Mouse (Mus musculus) kidney, embryonic 14.5 days (tissue): ENCODE measurements around the gene Lig3. TPM values are rescaled to one million over a fixed set of nuclear protein-coding genes. Genes with fewer than 3 reads are reported as not detected.

Experiments
- ATAC-seq: fragments of 200-750 bp; cut with Nextera tagmentation; 2 replicates; pipeline ENCODE4 v1.8.0; 2017; ENCODE audit warnings: moderate number of reproducible peaks, mild to moderate bottlenecking, moderate TSS enrichment, moderate library complexity; ENCODE audit not compliant: low FRiP score, low TSS enrichment
- H3K27ac ChIP-seq: fragments of 300-500 bp; sonication (generic); 2 replicates; pipeline ENCODE4 v1.5.1; 2014; ENCODE audit warnings: low read depth, mild to moderate bottlenecking, low read length, moderate library complexity, mixed read lengths
- H3K27me3 ChIP-seq: fragments of 300-500 bp; sonication (generic); 2 replicates; pipeline ENCODE4 v1.6.1; 2014; ENCODE audit warnings: mild to moderate bottlenecking, low read length; ENCODE audit not compliant: control insufficient read depth, insufficient read depth
- H3K36me3 ChIP-seq: fragments of 300-500 bp; sonication (generic); 2 replicates; pipeline ENCODE4 v1.6.1; 2014; ENCODE audit warnings: low read length, mixed read lengths; ENCODE audit not compliant: control insufficient read depth, insufficient read depth
- H3K4me1 ChIP-seq: fragments of 300-500 bp; sonication (generic); 2 replicates; pipeline ENCODE4 v1.6.1; 2014; ENCODE audit warnings: low read length, mixed read lengths; ENCODE audit not compliant: control insufficient read depth, insufficient read depth
- H3K4me2 ChIP-seq: fragments of 300-500 bp; sonication (generic); replicated peaks from 2 replicates; pipeline ENCODE4 v1.6.1; 2014; ENCODE audit warnings: low read depth, mild to moderate bottlenecking, low read length
- H3K4me3 ChIP-seq: fragments of 300-500 bp; sonication (generic); 2 replicates; pipeline ENCODE4 v1.5.1; 2014; ENCODE audit warnings: mild to moderate bottlenecking, low read length
- H3K9ac ChIP-seq: fragments of 300-500 bp; sonication (generic); 2 replicates; pipeline ENCODE4 v1.6.1; 2014; ENCODE audit warnings: low read depth, mild to moderate bottlenecking, low read length, moderate library complexity
- H3K9me3 ChIP-seq: fragments of 300-500 bp; sonication (generic); 2 replicates; pipeline ENCODE4 v1.6.1; 2016; ENCODE audit warnings: low read length; ENCODE audit not compliant: control insufficient read depth
- WGBS: fragments of 180-500 bp; shearing (Covaris S2); extraction: QIAGEN DNeasy Blood & Tissue Kit; methylation state at CpG from one replicate; pipeline ENCODE4 v1.1.7; 2014; 5-methylcytosine and 5-hydroxymethylcytosine counted together
- polyA plus RNA-seq: library from polyadenylated mRNA; unstranded; fragments of >200 nt; fragmentation: Nextera tagmentation; extraction: Ambion mirVana; gene quantifications from 2 replicates; pipeline ENCODE4 v1.2.1, GENCODE M21; 2014

Lig3 gene
- polyA plus RNA-seq, 1 experiment from 2014 or later, result 40.4 TPM

DNA sequence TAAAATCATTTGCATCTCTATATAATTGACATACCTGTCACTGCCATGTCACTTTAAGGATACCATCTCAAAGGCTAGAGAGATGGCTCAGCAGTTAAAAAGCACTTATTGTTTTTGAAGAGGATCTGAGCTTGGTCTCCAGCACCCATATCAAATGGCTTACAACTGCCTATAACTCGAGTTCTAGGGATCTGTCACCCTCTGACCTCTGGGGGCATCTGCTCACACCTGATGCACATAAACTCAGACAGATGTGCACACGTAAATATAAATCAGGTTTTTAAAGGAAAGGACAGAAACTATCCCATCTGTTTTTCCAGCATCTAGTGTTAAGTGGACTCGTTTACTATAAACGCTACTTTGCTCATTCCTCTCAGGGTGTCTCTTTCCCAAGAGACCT is 17.6 kb upstream of the Lig3 start:
- 9% methylated on average over 4 of the region's 4 CpGs for WGBS
- no peak for ATAC-seq

DNA sequence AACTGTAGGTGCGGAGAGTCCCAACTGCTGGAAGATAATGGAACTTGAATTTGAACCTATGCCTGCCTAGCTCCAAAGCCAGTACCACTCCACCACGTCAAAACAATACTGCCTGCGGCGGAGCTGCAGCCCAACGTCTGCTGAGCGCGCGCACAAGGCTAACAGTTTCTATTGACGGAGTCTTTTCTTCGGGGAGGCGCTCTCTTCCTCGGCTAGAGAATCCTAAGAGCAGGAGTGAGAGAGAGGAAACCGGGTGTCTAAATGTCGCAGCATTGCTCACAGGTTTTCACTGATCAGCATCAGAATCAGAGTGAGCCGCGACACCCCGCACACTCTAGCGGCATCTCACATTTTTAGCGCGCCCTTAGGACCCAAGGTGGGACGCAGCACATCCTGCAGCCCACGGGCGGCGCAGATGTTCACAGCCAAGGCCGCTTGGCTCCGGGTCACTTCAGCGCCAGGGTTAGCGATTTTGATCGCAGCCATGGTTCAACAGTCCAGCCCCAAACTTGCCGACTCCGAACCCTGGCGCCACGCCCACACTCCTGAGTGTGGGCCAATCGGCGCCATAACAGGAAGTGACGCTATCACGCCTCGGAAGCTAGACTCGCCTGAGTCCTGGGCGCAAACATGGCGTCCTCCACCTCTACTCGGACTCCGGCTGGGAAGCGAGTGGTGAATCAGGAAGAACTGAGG is 17.0 kb upstream of the Lig3 start, which contains the start of the genes Cct6b and Zfp830:
Cct6b (minus strand) TSS at position 580 of the 696 bp plus-strand sequence.
Zfp830 (plus strand) TSS at position 604 of the 696 bp plus-strand sequence.
- under 1% methylated on average over 44 of the region's 44 CpGs for WGBS
- H3K27me3 ChIP-seq, result no peaks in the 10 kb centered on the region
- peak within 1 kb of the TSS; percentile 99 for H3K4me3 ChIP-seq
- H3K27ac ChIP-seq, result peak within 1 kb of the TSS; percentile 97
- H3K4me1 ChIP-seq, result peaks cover 15% of the 10 kb centered on the region
- peaks cover 8% of the 10 kb centered on the region; the same call in 1 of the 2 replicates for H3K36me3 ChIP-seq
- H3K9ac ChIP-seq, result peak within 1 kb of the TSS; percentile 89
- peak within 1 kb of the TSS; percentile 89 for H3K4me2 ChIP-seq
- H3K9me3 ChIP-seq, result peaks cover 5% of the 10 kb centered on the region; the same call in 1 of the 2 replicates
- peak; percentile 99 for ATAC-seq

More for the DNA sequence above, 17.6 kb upstream of the Lig3 start:
- Histone ChIP-seq H3K4me2 (peak overlapping the region; percentile 69), H3K9ac (peak overlapping the region; percentile 89), H3K27ac (peak overlapping the region; percentile 97), H3K27me3 (no peaks in the 10 kb centered on the region), H3K36me3 (peaks cover 3% of the 10 kb centered on the region; the same call in 1 of the 2 replicates), H3K4me3 (peak overlapping the region; percentile 99), H3K9me3 (peaks cover 5% of the 10 kb centered on the region; the same call in 1 of the 2 replicates), H3K4me1 (peaks cover 15% of the 10 kb centered on the region)

DNA sequence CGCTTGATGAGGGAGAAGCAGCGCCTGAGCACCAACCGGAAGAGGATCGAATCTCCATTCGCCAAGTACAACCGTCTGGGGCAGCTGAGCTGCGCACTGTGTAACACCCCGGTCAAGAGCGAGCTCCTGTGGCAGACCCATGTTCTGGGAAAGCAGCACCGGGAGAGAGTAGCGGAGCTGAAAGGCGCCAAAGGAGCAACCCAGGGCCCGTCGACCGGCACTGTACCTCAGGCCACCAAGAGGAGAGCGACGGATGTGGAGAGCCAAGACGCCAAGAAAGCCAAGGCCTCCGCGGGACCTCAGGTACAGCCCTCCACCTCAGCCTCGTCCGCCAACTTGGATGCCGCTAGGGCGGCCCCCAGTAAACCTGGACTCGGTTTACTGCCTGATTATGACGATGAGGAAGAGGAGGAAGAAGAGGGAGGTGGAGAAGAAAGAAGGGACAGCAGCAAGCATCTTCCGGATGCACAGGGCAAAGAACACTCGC is 16.4 kb upstream of the Lig3 start:
- peak overlapping the region; percentile 89 for H3K9ac ChIP-seq
- H3K27ac ChIP-seq, result peak overlapping the region; percentile 97
- H3K4me2 ChIP-seq, result peak overlapping the region; percentile 89
- H3K27me3 ChIP-seq, result no peaks in the 10 kb centered on the region
- WGBS, result 1% methylated on average over 28 of the region's 28 CpGs
- H3K9me3 ChIP-seq, result peaks cover 5% of the 10 kb centered on the region; the same call in 1 of the 2 replicates
- peaks cover 13% of the 10 kb centered on the region; the same call in 1 of the 2 replicates for H3K36me3 ChIP-seq
- H3K4me3 ChIP-seq, result peak overlapping the region; percentile 99
- peaks cover 15% of the 10 kb centered on the region for H3K4me1 ChIP-seq
- peak; percentile 68; the same call in 1 of the 2 replicates for ATAC-seq

DNA sequence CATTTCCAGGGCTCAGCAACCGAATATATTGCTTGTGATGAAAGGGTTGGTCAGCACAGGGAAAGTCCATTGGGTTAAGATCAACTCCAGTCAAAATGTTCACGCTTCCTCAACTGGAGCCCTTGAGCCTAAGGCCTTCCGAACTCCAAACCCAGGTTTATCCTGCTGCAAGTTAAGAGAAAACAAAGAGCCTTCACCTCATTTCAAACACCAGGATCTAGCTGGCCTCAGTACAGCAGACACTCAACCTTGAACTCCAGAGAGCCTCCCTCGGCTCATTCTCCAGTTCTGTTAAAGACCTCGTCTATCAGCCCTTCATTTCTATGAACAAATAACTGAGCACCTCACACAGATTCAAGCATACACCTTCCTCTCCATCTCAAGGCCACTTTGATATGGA is 774 bp upstream of the Lig3 start:
- Histone ChIP-seq H3K9ac (peak overlapping the region; percentile 96), H3K27me3 (no peaks in the 10 kb centered on the region), H3K27ac (no peak overlapping the region), H3K4me1 (peaks cover 8% of the 10 kb centered on the region; the same call in 1 of the 2 replicates), H3K36me3 (peaks cover 20% of the 10 kb centered on the region; the same call in 1 of the 2 replicates), H3K4me3 (peak overlapping the region; percentile 82), H3K4me2 (peak overlapping the region; percentile 73), H3K9me3 (no peaks in the 10 kb centered on the region)
- no peak for ATAC-seq
- WGBS, result 49% methylated on average over 5 of the region's 5 CpGs

DNA sequence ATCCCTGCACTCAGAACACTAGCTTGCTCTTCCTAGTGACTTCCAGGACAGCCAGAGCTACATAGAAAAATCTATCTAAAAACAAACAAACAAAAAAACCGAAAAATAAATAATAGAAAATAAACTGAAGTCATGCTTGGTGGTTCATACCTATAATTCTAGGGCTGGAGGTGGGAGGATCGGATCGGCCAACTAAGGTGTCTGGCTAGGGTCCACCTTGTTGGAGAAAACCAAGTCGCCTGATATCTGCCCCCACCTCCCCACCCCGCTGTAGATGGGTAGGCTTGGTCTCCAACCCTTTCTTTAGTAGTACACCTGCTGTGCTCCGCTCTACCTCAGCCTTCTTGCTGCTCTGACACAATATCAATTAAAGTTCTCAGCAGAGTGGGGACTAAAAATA is 1.3 kb downstream of the Lig3 start:
- peaks cover 8% of the 10 kb centered on the region; the same call in 1 of the 2 replicates for H3K4me1 ChIP-seq
- peaks cover 39% of the 10 kb centered on the region; the same call in 1 of the 2 replicates for H3K36me3 ChIP-seq
- peak overlapping the region; percentile 53 for H3K4me2 ChIP-seq
- H3K27me3 ChIP-seq, result no peaks in the 10 kb centered on the region
- peak overlapping the region; percentile 96 for H3K9ac ChIP-seq
- H3K9me3 ChIP-seq, result no peaks in the 10 kb centered on the region
- 44% methylated on average over 6 of the region's 6 CpGs for WGBS
- peak overlapping the region; percentile 82 for H3K4me3 ChIP-seq
- no peak for ATAC-seq
- no peak overlapping the region for H3K27ac ChIP-seq

DNA sequence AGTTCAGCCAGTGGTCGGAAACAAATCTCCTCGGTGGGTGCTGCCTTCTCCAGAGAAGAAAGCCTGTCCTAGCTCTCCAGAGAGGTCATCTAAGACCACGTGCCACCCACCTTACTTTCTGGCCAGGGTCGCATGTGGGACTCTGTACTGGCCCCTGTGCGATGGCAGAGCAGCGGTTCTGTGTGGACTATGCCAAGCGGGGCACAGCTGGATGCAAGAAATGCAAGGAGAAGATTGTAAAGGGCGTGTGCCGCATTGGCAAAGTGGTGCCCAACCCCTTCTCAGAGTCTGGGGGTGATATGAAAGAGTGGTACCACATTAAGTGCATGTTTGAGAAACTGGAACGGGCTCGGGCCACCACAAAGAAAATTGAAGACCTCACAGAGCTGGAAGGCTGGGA is 2.5 kb downstream of the Lig3 start:
- no peak overlapping the region for H3K9ac ChIP-seq
- ATAC-seq, result no peak
- peaks cover 8% of the 10 kb centered on the region; the same call in 1 of the 2 replicates for H3K4me1 ChIP-seq
- 94% methylated on average over 11 of the region's 11 CpGs for WGBS
- no peaks in the 10 kb centered on the region for H3K27me3 ChIP-seq
- H3K4me3 ChIP-seq, result no peak overlapping the region
- peaks cover 50% of the 10 kb centered on the region for H3K36me3 ChIP-seq
- H3K27ac ChIP-seq, result no peak overlapping the region
- no peaks in the 10 kb centered on the region for H3K9me3 ChIP-seq
- no peak overlapping the region for H3K4me2 ChIP-seq

DNA sequence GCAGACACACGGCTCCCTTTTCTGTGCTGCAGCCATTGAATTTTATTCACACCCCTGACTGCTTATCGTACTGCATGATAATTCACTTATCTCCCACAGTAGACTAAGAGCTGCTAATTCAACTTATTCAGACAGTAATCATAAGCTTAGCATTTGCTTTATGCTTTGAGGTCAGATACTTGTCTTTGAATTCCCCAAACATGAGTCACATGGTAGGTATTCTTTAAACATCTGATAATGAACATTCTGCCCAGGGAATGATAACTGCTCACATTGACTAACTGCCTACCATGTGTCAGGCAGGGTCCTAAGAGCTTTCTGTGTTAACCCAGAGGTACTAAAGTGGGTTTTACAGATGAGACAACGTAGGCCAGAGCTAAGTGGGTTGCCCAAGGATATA is 25.7 kb downstream of the Lig3 start:
- no peaks in the 10 kb centered on the region for H3K4me1 ChIP-seq
- H3K9me3 ChIP-seq, result no peaks in the 10 kb centered on the region
- no peak overlapping the region for H3K9ac ChIP-seq
- H3K4me3 ChIP-seq, result no peak overlapping the region
- H3K27me3 ChIP-seq, result no peaks in the 10 kb centered on the region
- 88% methylated on average over 3 of the region's 3 CpGs for WGBS
- H3K36me3 ChIP-seq, result peaks cover 29% of the 10 kb centered on the region
- no peak overlapping the region for H3K4me2 ChIP-seq
- ATAC-seq, result no peak
- H3K27ac ChIP-seq, result no peak overlapping the region

DNA sequence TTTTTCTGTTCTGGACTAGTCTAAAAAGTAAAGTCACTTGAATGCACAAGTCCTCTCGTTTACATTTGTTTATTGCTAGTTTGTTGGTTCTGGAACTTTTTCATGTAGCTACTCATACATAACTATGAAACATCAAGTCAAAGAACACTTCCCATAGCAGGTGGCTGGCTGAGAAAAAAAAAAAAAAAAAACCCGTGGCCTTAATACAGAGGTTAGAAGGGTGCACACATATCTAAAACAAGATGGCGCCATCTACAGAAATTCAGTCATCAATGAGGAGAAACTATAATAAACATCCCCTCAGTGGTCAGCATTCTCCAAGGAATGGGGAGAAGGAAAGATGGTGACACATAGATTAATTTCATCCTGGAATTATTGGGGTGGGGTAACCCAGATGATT is 26.5 kb downstream of the Lig3 start:
- Histone ChIP-seq H3K27ac (no peak overlapping the region), H3K4me2 (no peak overlapping the region), H3K27me3 (no peaks in the 10 kb centered on the region), H3K9ac (no peak overlapping the region), H3K36me3 (peaks cover 22% of the 10 kb centered on the region), H3K9me3 (no peaks in the 10 kb centered on the region), H3K4me1 (peaks cover under 1% of the 10 kb centered on the region; the same call in 1 of the 2 replicates), H3K4me3 (no peak overlapping the region)
- WGBS, result 83% methylated on average over 3 of the region's 3 CpGs
- ATAC-seq, result no peak

DNA sequence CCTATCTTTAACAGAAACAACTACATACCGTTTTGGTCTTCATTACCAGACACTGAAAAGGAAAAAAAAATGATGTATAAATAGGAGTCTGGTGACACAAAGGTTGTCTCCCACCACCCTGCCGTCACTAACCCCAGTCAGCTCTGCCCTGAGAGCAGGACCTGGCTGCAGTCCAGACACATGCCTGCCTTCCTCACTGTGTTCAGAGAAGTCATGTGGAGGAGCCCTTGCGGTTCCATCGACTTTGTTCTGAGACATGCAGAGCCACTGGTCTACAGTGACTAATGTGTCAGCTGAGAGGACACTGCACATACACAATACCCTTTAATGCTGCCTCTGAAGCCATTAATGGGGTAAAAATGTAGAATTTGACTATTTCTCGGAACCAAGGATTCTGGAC is 27.6 kb downstream of the Lig3 start:
- no peak overlapping the region for H3K4me3 ChIP-seq
- WGBS, result 76% methylated on average over 5 of the region's 5 CpGs
- no peak overlapping the region for H3K27ac ChIP-seq
- no peaks in the 10 kb centered on the region for H3K9me3 ChIP-seq
- H3K4me2 ChIP-seq, result no peak overlapping the region
- H3K9ac ChIP-seq, result no peak overlapping the region
- no peaks in the 10 kb centered on the region for H3K27me3 ChIP-seq
- peaks cover 11% of the 10 kb centered on the region for H3K36me3 ChIP-seq
- ATAC-seq, result no peak
- peaks cover 12% of the 10 kb centered on the region for H3K4me1 ChIP-seq
